In genomic region chr1:171329433-171330215, GRCm38 (mm10) we compare ENCODE assay signal across 8 mouse cellular contexts. TPM values are rescaled to one million over a fixed set of nuclear protein-coding genes. Genes with fewer than 3 reads are reported as not detected.
DNase-seq lines count a peak whose midpoint lies in the region; ATAC-seq and TF ChIP-seq lines count a peak whose summit lies in the region.

No protein-coding gene starts in this region.

- H3K27me3 ChIP-seq in Patski: no peaks in the 10 kb centered on the region
- no peaks in the 10 kb centered on the region for H3K27me3 ChIP-seq in limb, embryonic 13.5 days

- in situ Hi-C loops in Patski (cut with MboI; ENCODE audit: low pct_unique_long_range_greater_than_20kb): no loop called here

- under 1% methylated on average over 34 of the region's 61 CpGs for whole genome bisulfite sequencing in limb, embryonic 13.5 days

- H3K4me2 ChIP-seq in limb, embryonic 13.5 days (replicated peaks): peak overlapping the region; percentile 77

- POLR2A ChIA-PET in Patski (lab: Charles Lee): interaction anchor here (1.5 to 1.9 kb wide), 2 partner anchors 16 kb away, joined by 6 to 10 read pairs; partner anchors contain the start of genes Nit1 and Pfdn2

- peak overlapping the region; percentile 75 for H3K4me3 ChIP-seq in left cerebral cortex, adult 2 months
- H3K4me3 ChIP-seq in limb, embryonic 13.5 days: peak overlapping the region; percentile 79

- peak; percentile 17 for ATAC-seq in Patski
- ATAC-seq in limb, embryonic 13.5 days (ENCODE audit: low FRiP score, low read depth): peak; percentile 92
- ATAC-seq in monocyte, adult 5-6 weeks (replicated peaks; ENCODE audit: insufficient number of reproducible peaks, low FRiP score, low TSS enrichment, poor library complexity, severe bottlenecking): peak; percentile 28; the same call in 1 of the 2 replicates
- ATAC-seq in inflammation-experienced regulatory T-cells, adult 6 months: no peak

- no peaks in the 10 kb centered on the region for H3K9me3 ChIP-seq in limb, embryonic 13.5 days

- peak overlapping the region; percentile 94 for H3K9ac ChIP-seq in limb, embryonic 13.5 days

- H3K27ac ChIP-seq in left cerebral cortex, adult 2 months: peak overlapping the region; percentile 99
- peak overlapping the region; percentile 99 for H3K27ac ChIP-seq in limb, embryonic 13.5 days

- peaks cover 45% of the 10 kb centered on the region for H3K4me1 ChIP-seq in limb, embryonic 13.5 days

- DNase-seq in left cerebral cortex, adult 2 months (ENCODE audit: extremely low spot score in 1 of 2, low spot score in 2 of 2): peak in 1 of 2 experiments; percentile 32
- DNase-seq in left cerebral cortex, postnatal 14 days (ENCODE audit: low spot score in 2 of 2): no peak
- DNase-seq in Patski (ENCODE audit: low read depth, low spot score): no peak
- peak; percentile 79 for DNase-seq in embryo, embryonic 11.5 days (ENCODE audit: low read depth, low spot score)
- DNase-seq in heart, postnatal 14 days: peak; percentile 82 to 88

- peaks cover 20% of the 10 kb centered on the region for H3K36me3 ChIP-seq in limb, embryonic 13.5 days

- TF ChIP-seq CTCF in left cerebral cortex, adult 2 months (IDR thresholded peaks at IDR 0.05): no peak
- no peak for TF ChIP-seq CTCF in Patski (IDR thresholded peaks at IDR 0.05)

- CTCF ChIA-PET in Patski (lab: Charles Lee): interaction anchor here (0.6 to 1.9 kb wide), 4 partner anchors 22 to 218 kb away, joined by 3 to 4 read pairs (median 4); no protein-coding TSS in a partner anchor

- intact Hi-C loops in left cerebral cortex, adult 2 months (cut with DNase I): loop anchor here (2.0 kb wide), 2 partner anchors 15 to 35 kb away; partner anchors contain the start of genes Nit1, Pfdn2 and Ufc1
- intact Hi-C loops in left cerebral cortex, postnatal 14 days (cut with DNase I): loop anchor here (5.0 kb wide), 1 partner anchor 37 kb away; no protein-coding TSS in a partner anchor
- intact Hi-C loops in heart, postnatal 14 days (cut with DNase I): loop anchor here (2.0 kb wide), 1 partner anchor 17 kb away; no protein-coding TSS in a partner anchor

RNA-seq across cellular contexts. Expression of gene Dedd, which starts 0.7 kb away (rescaled TPM):
- 10 to 100 TPM; 40.4 to 40.9 TPM for total RNA-seq in left cerebral cortex, adult 2 months (2021)
- total RNA-seq in left cerebral cortex, postnatal 14 days (2021): 10 to 100 TPM; 35.9 to 38.1 TPM
- 55.0 TPM for polyA plus RNA-seq in Patski (2021)
- total RNA-seq in heart, postnatal 14 days (2021): 10 to 100 TPM; 24.4 to 25.9 TPM
- polyA plus RNA-seq in limb, embryonic 13.5 days (2015; fragmentation: Nextera tagmentation; extraction: Ambion mirVana): 61.1 and 66.2 TPM in 2 replicates
- total RNA-seq in monocyte, adult 5-6 weeks (2017): 9.8 to 12.6 TPM (median 11.4 TPM) in 3 replicates
- 10 to 100 TPM; 35.5 to 41.7 (median 39.7) TPM for polyA plus RNA-seq in inflammation-experienced regulatory T-cells, adult 6 months (2017; shearing (Covaris generic))

RNA-seq across cellular contexts. Expression of gene Nit1, which starts 15.8 kb away (rescaled TPM):
- total RNA-seq in left cerebral cortex, adult 2 months (2021): 10 to 100 TPM; 43.3 to 44.3 TPM
- 10 to 100 TPM; 41.0 to 44.4 TPM for total RNA-seq in left cerebral cortex, postnatal 14 days (2021)
- 74.1 TPM for polyA plus RNA-seq in Patski (2021)
- total RNA-seq in heart, postnatal 14 days (2021): 10 to 100 TPM; 20.0 to 24.6 TPM
- polyA plus RNA-seq in limb, embryonic 13.5 days (2015; fragmentation: Nextera tagmentation; extraction: Ambion mirVana): 43.5 and 43.9 TPM in 2 replicates
- total RNA-seq in monocyte, adult 5-6 weeks (2017): 35.1 to 41.2 TPM (median 36.1 TPM) in 3 replicates
- 10 to 100 TPM; 24.6 to 32.9 (median 30.1) TPM for polyA plus RNA-seq in inflammation-experienced regulatory T-cells, adult 6 months (2017; shearing (Covaris generic))

RNA-seq across cellular contexts. Expression of gene Pfdn2, which starts 15.8 kb away (rescaled TPM):
- 100 to 1,000 TPM; 186 to 191 TPM for total RNA-seq in left cerebral cortex, adult 2 months (2021)
- 100 to 1,000 TPM in 1 of 2 experiments, 10 to 100 TPM in 1; 99.0 to 109 TPM for total RNA-seq in left cerebral cortex, postnatal 14 days (2021)
- 164 TPM for polyA plus RNA-seq in Patski (2021)
- total RNA-seq in heart, postnatal 14 days (2021): 10 to 100 TPM; 63.7 to 74.3 TPM
- polyA plus RNA-seq in limb, embryonic 13.5 days (2015; fragmentation: Nextera tagmentation; extraction: Ambion mirVana): 120 and 128 TPM in 2 replicates
- 26.8 to 86.9 TPM (median 34.0 TPM) in 3 replicates for total RNA-seq in monocyte, adult 5-6 weeks (2017)
- 10 to 100 TPM; 48.9 to 70.1 (median 58.1) TPM for polyA plus RNA-seq in inflammation-experienced regulatory T-cells, adult 6 months (2017; shearing (Covaris generic))

RNA-seq across cellular contexts. Expression of gene Klhdc9, which starts 31.0 kb away (rescaled TPM):
- 1 to 10 TPM; 6.2 to 7.1 TPM for total RNA-seq in left cerebral cortex, adult 2 months (2021)
- 1 to 10 TPM; 4.7 to 7.2 TPM for total RNA-seq in left cerebral cortex, postnatal 14 days (2021)
- not detected for polyA plus RNA-seq in Patski (2021)
- under 1 TPM in 1 of 2 experiments, not detected in 1; 0.17 TPM for total RNA-seq in heart, postnatal 14 days (2021)
- 2.2 and 2.3 TPM in 2 replicates for polyA plus RNA-seq in limb, embryonic 13.5 days (2015; fragmentation: Nextera tagmentation; extraction: Ambion mirVana)
- not detected in 3 replicates for total RNA-seq in monocyte, adult 5-6 weeks (2017)
- 1 to 10 TPM in 1 of 3 experiments, under 1 TPM in 1, not detected in 1; 0.54 to 1.4 TPM for polyA plus RNA-seq in inflammation-experienced regulatory T-cells, adult 6 months (2017; shearing (Covaris generic))

RNA-seq across cellular contexts. Expression of gene Ufc1, which starts 34.8 kb away (rescaled TPM):
- 100 to 1,000 TPM; 101 to 108 TPM for total RNA-seq in left cerebral cortex, adult 2 months (2021)
- 100 to 1,000 TPM; 106 to 113 TPM for total RNA-seq in left cerebral cortex, postnatal 14 days (2021)
- 117 TPM for polyA plus RNA-seq in Patski (2021)
- 10 to 100 TPM; 82.9 to 88.2 TPM for total RNA-seq in heart, postnatal 14 days (2021)
- 110 and 116 TPM in 2 replicates for polyA plus RNA-seq in limb, embryonic 13.5 days (2015; fragmentation: Nextera tagmentation; extraction: Ambion mirVana)
- 46.7 to 66.9 TPM (median 63.4 TPM) in 3 replicates for total RNA-seq in monocyte, adult 5-6 weeks (2017)
- polyA plus RNA-seq in inflammation-experienced regulatory T-cells, adult 6 months (2017; shearing (Covaris generic)): 100 to 1,000 TPM in 1 of 3 experiments, 10 to 100 TPM in 2; 74.6 to 118 (median 92.5) TPM

Comparison
In these comparisons a context has a peak if more than half of its experiments do, and no peak if none do; other contexts are left out.
1. DNase-seq: peak in embryo, embryonic 11.5 days (single experiment) and heart, postnatal 14 days (2 of 2); none in left cerebral cortex, postnatal 14 days (0 of 2) and Patski (single experiment).